Mouse (Mus musculus) embryonic fibroblast, embryonic 13.5 days (primary cell): Measurements from ENCODE around the gene Rngtt.

Source experiments
- CTCF ChIP-seq: IDR thresholded peaks from 2 replicates; pipeline ENCODE4 v1.5.1; 2011; ENCODE audit warnings: mild to moderate bottlenecking, control low read depth, low read length, moderate library complexity, borderline replicate concordance; ENCODE audit not compliant: insufficient read depth
- POLR2A ChIP-seq: IDR thresholded peaks from 2 replicates; pipeline ENCODE4 v1.6.1; 2011; ENCODE audit warnings: low read depth, mild to moderate bottlenecking, control low read depth, low read length, moderate library complexity

- no peak for TF ChIP-seq CTCF
- no peak for TF ChIP-seq POLR2A
Measured at GRCm38 (mm10) chr4:33281891-33282685, 28.0 kb upstream of the Rngtt start.
